Mouse (Mus musculus): Measurements from ENCODE around the gene Ifit3.
"Not testable (repeated sequence)": the region's sequence is repeated elsewhere in the genome, so short reads cannot be mapped to it uniquely, and the experiment has no call there.

The Ifit3 gene

GRCm38 (mm10) chr19:34587898-34588692, 4.8 kb downstream of the Ifit3 start:
- DNase-seq (ENCODE audit: low read depth, low spot score): not testable (repeated sequence)

GRCm38 (mm10) chr19:34588959-34589358, 5.6 kb downstream of the Ifit3 start:
- no peak for DNase-seq (ENCODE audit: low read depth, low spot score)

- DNase-seq (ENCODE audit: low read depth, low spot score): no peak
These were observed 10.1 kb downstream of the Ifit3 start for GRCm38 (mm10) chr19:34593456-34593855.

GRCm38 (mm10) chr19:34594523-34594922, 11.2 kb downstream of the Ifit3 start:
- DNase-seq (ENCODE audit: low read depth, low spot score): not testable (repeated sequence)

- no peak for DNase-seq (ENCODE audit: low read depth, low spot score)
These were observed 13.5 kb downstream of the Ifit3 start for GRCm38 (mm10) chr19:34596811-34597210.

GRCm38 (mm10) chr19:34598341-34598740, 15.0 kb downstream of the Ifit3 start:
- no peak for DNase-seq (ENCODE audit: low read depth, low spot score)

- not testable (repeated sequence) for DNase-seq (ENCODE audit: low read depth, low spot score)
These were observed 15.9 kb downstream of the Ifit3 start for GRCm38 (mm10) chr19:34599250-34599649.

GRCm38 (mm10) chr19:34601888-34602287, 18.6 kb downstream of the Ifit3 start, which contains the start of gene Ifit1bl1:
TSS of gene Ifit1bl1 (minus strand) at chr19:34601956.
- not testable (repeated sequence) for DNase-seq (ENCODE audit: low read depth, low spot score)

- DNase-seq (ENCODE audit: low read depth, low spot score): no peak
These were observed 22.1 kb downstream of the Ifit3 start for GRCm38 (mm10) chr19:34605472-34605871.

GRCm38 (mm10) chr19:34607237-34608051, 24.1 kb downstream of the Ifit3 start, which contains the start of gene Ifit3b:
TSS of gene Ifit3b (plus strand) at chr19:34607970.
- not testable (repeated sequence) for DNase-seq (ENCODE audit: low read depth, low spot score)

- DNase-seq (ENCODE audit: low read depth, low spot score): not testable (repeated sequence)
These were observed 26.8 kb downstream of the Ifit3 start for GRCm38 (mm10) chr19:34610118-34610517.

GRCm38 (mm10) chr19:34612243-34613001, 29.1 kb downstream of the Ifit3 start:
- not testable (repeated sequence) for DNase-seq (ENCODE audit: low read depth, low spot score)

GRCm38 (mm10) chr19:34620871-34621270, 37.5 kb downstream of the Ifit3 start:
- no peak for DNase-seq (ENCODE audit: low read depth, low spot score)

- DNase-seq (ENCODE audit: low read depth, low spot score): no peak
These were observed 40.5 kb downstream of the Ifit3 start for GRCm38 (mm10) chr19:34623781-34624180.

GRCm38 (mm10) chr19:34624663-34625062, 41.3 kb downstream of the Ifit3 start:
- no peak for DNase-seq (ENCODE audit: low read depth, low spot score)

GRCm38 (mm10) chr19:34627496-34627895, 44.2 kb downstream of the Ifit3 start:
- DNase-seq (ENCODE audit: low read depth, low spot score): no peak

- DNase-seq (ENCODE audit: low read depth, low spot score): no peak
These were observed 48.2 kb downstream of the Ifit3 start for GRCm38 (mm10) chr19:34631487-34631886.

GRCm38 (mm10) chr19:34633484-34633883, 50.2 kb downstream of the Ifit3 start:
- no peak for DNase-seq (ENCODE audit: low read depth, low spot score)

- peak; percentile 61 for DNase-seq (ENCODE audit: low read depth, low spot score)
These were observed 53.7 kb downstream of the Ifit3 start for GRCm38 (mm10) chr19:34636933-34637557.

All from R1 (cell line).